Mouse (Mus musculus): ENCODE measurements at regions not wholly inside any gene's neighbourhood (a gene's known extent, or its start where the extent isn't known, plus 50 kb on each side); places are given as distances from the start of the nearest gene placed in this dataset.

DNA sequence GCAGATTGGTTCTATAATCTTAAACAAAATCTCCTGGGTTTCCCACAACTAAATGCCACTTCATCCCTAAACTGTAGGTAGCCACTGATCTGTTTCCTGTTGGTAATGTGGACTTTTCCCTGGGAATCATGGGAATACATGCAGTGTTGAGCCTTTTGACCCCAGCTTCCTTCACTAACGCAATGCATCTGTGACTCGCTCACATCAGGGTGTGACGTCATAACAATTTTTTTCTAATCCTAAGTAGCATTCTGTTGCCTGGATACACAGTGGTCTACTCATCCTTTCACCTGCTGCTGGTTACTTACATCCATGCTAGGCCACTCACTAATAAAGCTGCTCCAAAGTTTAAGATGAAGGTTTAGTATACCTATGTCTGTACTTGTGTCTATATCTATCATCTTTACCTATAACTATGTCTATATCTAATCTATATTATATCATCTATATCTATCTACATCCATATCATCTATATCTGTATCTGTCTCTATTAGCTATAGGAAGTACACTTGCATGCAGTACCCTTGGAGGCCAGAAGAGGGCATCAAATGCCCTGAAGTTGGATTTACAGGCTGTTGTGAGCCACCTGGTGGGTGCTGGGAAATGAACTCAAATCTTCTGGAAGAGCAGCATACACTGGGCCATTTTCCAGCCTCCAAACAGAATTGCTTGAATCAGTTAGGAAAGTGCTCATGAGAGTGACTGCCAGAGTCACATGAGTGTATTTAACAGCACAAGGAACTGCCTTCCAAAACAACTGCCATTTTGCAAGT is 157.5 kb upstream of the Rpl34 start:
- DNase-seq (ENCODE audit: low spot score in 2 of 2): no peak

DNA sequence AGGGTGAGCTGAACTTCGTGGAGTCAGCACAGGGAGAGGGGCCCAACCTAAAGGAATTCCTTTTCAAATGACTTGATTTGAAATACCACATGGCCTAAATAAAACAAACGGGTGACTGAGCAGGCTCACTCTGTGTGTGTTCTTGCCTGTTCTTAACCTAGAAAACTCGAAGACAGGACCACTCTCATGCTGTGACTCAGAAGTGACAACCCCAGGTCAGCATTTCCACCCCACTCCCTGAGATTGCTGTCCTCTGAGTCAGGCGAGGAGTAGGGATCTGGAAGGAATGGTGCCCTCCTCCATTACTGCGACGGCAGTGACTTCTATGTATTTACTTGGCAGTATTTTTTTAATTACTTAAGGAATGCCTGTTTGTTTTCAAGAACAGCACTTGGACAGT is 155.8 kb upstream of the Rpl34 start:
- DNase-seq (ENCODE audit: low spot score in 2 of 2): no peak

DNA sequence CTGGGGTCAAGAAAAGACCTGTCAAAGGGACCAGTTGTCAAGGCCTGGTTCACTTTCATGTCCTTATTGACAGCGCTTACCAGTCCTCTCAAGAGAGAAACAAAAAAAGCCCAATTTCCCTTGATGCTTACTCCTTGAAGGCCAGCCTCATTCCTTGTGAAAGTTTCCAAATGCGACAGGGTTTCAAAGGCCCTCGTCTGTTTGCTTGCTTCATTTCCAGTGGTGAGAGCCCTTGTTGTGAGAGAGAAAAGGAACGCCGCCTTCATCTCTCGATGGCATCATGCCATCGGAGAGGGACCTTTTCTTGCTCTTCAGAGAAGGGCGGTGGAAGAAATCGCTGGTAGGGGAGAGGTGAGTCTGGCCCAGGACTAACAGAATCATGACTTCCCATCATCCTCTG is 154.2 kb upstream of the Rpl34 start:
- DNase-seq (ENCODE audit: low spot score in 2 of 2): peak in 1 of 2 experiments; percentile 22

DNA sequence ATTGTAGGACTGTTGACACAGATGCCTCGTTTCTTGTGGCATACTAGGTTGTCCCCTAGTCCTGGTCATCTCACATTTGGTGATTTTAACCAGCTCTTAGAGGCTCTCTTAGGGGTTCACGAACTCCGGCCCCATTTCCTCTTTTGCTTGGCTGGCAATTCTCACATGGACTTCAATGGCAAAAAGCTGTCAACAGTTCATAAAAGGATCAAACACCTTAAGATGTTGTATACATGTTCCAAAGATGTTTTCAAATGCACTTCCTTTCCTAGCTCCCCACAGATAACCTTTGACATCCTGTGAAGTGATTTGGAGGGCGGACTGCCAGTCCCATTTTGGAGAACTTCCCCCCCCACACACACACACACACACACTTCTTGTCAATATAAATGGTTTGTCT is 153.7 kb upstream of the Rpl34 start:
- no peak for DNase-seq (ENCODE audit: low spot score in 2 of 2)

DNA sequence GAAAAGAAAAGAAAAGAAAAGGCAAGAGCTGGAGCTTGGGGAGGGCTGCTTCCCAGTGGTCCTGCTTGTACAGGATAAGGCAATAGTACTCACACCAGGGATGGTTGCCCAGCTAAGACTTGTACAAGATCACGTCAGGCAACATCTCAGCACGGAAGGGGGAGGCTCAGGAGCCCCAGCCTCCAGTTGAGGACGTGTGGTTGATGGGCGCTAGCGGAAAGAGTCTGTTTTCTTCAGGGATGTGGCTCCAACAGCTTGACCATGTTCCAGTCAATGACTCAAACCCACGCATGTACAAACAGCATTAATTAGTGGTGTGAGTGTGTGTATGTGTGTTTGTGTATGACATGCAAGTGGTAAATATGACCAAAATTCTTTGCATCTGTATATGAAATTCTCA is 153.1 kb upstream of the Rpl34 start:
- no peak for DNase-seq (ENCODE audit: low spot score in 2 of 2)

DNA sequence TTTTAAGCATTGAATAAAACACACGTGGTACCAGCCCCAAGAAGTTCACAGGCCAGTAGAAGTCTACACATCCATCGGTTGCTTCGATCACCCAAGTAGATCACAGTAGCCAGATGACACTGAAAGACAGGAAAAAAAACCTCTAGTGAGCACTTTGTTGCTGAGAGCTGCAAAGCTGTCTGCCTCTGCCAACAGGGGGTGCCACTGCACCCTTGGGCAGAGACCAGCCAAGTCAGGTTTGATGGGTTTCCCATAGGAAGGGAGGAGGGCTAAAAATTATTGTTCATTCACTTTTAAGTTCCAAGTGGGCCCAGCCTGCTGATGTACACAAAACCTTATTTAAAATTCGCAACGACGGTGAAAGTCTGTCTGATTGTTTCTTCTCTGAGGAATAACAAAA is 150.3 kb upstream of the Rpl34 start:
- no peak for DNase-seq (ENCODE audit: low spot score in 2 of 2)

DNA sequence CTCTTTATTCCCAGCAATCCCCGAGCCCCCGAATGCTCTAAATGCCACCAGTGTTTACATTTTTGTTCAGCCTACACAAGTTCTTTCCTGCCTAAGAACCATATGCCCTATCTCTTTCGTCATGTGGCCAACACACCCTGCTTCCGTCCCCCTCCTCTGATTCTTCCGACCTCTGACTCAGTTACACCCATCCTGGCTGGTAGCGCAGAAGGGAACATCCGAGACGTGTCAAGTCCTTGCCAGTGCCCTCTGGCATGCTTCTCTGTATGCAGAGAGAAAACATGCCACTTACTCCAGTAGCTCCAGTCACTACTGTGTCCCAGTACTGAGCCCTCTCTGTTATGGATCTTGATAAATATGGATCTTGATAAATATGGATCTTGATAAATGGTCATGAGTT is 149.3 kb upstream of the Rpl34 start:
- DNase-seq (ENCODE audit: low spot score in 2 of 2): no peak

DNA sequence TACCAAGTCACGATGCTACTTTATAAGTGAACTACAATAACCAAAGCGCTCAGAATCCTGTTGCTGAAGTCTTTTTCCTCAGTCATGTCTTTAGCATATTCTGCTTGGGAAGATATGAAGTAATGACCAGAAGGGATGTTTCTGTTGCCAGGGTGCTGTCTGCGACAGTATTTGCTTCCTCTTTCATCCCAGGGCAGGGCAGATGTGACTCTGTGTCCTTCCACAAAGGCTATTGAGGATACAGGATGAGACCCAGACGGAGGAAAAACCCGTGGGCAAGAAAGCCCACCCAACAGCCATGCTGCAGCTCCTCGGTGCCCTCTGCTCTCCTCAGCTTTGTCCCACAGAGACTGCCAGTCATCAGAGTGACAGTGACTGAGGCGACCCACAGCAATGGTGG is 148.6 kb upstream of the Rpl34 start:
- DNase-seq (ENCODE audit: low spot score in 2 of 2): no peak

DNA sequence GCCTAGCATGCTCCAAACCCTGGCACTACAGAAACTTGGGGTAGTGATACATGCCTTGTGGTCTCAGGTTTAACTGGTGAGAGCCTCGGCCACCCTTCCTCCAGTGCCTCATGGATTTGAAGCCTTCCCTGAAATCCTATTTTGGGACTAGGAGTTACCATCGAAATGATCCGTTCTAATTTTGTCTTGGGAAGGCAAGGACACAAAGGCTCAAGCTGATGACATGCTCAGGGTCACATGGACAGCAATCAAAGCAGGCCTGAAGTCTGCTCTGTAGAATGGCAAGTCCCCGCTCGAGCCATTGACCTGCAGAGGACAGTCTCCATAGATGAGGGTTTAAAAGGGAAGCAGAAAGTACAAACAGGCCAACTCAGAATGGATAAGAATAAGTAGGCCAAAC is 147.8 kb upstream of the Rpl34 start:
- no peak for DNase-seq (ENCODE audit: low spot score in 2 of 2)

DNA sequence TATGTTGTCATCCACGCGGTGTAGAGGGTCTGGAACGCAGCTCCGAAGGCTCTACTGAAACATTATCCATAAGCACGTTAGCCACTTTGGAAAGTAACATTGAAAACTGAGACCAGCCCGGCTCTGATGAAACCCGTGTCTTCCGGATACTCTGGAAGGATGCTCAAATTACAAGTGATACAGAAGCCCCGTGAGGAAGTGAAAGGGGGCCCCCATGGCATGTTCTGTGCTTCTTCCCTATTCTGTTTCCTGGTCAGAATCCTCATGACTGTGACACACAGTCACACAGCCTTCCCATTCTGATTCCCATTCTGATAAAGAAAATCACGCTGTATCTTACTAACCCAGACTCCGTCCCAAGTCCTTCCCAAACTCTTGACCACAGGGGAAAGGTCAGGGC is 143.5 kb upstream of the Rpl34 start:
- DNase-seq (ENCODE audit: low spot score in 2 of 2): no peak

DNA sequence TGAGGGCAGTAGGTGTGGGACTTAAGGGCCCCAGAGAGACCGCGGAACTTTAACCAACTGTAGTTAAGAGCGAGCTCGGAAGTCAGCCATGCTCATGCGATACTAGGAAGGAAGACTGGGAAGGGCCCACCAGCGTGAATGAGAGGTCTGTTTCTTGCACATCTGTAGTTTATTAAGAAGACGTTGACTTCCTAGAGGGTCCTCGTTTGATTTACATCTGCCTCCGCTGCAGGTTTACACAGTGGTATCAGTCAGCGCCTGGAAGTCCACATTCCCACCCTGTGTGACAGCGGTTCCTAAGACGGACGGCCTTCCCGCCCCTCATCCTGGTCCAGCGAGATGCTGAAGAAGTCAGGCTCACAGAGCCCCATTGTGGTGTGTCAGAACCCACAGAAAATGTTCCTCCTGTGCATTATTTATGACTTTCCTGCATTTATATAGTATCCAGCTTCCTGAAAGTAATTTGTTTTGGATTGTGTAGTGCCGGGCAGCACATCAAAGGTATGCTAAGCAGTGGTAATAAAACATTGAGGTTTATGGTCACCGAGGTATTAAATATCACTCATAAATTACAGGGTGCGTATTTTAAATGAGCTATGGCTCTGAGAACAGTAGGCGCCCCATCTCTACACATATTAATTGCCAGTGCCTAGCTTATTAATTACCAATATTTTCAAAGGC is 136.9 kb upstream of the Rpl34 start:
- no peak for DNase-seq (ENCODE audit: low spot score in 2 of 2)

DNA sequence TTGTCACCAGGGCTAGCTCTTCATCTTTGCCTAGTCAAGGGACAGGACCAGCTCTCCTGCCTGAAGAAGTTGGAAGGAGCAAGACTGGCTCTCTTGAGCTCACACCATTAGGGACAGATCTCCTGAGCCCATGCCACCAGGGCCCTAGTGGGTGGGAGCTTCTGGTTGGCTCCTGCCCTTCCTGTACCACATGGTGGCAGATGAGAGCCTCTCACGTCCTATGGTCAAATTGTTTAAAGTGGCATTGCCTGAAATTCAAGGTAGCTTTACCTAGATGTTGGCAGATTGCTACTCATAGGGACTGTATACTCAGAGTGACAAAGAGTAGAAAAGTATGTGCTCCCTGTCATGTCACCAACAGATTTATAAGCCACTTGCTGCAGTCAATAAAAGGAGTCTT is 134.6 kb upstream of the Rpl34 start:
- DNase-seq (ENCODE audit: low spot score in 2 of 2): no peak

DNA sequence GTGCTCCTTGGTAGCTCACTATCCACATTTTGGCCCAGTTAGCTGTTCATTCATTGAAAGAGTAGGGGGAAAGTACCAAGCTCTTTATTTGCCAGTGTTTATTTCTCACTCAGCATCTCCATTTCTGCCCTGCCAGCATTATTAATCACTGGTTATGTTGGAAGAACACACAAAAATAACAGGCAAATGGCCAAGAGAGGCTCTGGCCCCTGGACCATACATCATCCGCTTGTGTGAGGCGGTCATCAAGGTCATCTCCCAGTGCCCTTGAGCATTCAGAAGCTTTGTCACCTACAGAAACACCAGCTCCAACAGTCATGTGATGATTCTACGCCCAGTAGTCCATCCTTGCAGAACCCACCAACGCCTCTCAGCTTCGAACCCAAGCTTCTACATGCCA is 133.2 kb upstream of the Rpl34 start:
- DNase-seq (ENCODE audit: low spot score in 2 of 2): no peak

DNA sequence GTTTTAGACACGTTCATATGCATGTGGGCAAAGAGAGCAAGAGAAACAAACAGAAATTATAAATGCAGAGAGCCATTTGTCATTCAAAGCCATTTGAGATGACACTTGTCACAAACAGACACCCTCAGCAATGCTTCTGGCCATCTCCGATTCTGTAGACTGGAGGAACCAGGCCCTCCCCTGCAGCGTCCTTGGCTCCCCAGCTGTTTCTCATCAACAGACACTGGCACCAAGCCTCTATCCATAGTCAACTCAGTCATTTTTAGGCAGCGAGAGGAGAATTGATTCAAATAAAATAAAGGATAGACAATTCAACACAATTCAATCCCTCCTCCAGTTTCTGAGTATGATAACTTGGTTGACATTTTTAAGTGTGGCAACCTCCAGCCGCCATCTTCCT is 130.1 kb upstream of the Rpl34 start:
- DNase-seq (ENCODE audit: low spot score in 2 of 2): no peak

DNA sequence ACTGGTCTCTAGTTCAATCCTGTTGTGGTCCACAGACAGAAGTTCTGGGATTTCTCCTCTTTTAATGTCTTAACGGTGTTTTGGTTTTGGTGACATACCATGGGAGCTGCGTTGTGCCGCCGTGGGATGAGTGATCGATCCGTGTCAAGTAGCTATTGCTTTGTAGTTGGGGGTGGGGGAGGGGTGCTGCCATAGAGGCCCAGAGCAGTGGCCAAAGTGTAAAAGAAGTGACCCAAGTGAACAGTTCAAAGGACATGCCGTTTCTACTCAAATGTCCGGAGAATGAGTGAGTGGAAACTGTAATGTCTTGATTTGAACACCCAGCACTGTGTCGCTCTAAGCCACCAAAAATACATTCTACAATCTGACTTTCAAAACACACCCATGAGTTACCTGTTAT is 123.7 kb upstream of the Rpl34 start:
- DNase-seq (ENCODE audit: low spot score in 2 of 2): no peak

DNA sequence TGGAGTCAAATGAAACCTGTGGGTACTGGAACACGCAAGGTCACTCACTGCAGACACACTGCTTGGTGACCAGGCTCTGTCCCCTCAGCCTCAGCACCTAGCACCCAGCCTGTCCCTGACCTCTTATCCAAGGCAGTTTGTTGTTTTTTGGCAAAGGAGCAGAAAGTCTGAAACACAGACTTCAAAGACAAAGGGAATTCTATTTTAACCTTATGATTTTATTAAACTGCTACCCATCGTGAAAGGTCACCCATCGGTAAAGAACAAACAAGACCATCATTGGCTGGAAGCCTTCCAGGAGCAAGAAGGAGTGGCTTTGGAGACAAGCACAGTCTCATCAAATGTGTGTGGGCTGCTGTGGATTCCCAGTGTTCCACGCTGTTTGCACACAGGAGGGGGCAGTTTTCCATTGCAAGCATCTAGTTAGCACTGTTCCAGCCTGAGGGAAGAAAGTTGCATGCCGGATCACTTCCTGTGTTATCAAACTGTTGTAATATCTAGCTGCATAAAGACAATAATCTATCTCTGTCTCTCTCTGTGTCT is 120.6 kb upstream of the Rpl34 start:
- no peak for DNase-seq (ENCODE audit: low spot score in 2 of 2)

DNA sequence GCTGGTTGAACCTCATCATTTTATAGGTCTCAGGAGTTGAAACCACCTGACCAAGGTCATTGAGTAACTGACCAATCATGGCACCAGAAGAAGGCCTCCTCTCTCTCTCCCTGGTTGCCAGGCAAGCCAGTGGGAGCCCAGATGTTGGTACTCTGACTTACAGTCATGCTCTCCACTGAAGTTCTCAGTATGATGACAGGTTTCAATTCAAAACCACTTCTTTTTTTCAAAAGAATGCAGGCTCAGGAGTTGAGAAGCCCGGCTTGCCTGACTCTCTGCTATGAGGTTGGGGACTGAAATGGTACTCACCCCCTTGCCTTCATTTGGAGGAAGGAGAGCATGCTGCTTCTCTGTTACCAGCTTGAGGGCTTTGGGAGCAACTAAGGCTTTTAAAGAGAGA is 111.6 kb upstream of the Rpl34 start:
- DNase-seq (ENCODE audit: low spot score in 2 of 2): no peak

DNA sequence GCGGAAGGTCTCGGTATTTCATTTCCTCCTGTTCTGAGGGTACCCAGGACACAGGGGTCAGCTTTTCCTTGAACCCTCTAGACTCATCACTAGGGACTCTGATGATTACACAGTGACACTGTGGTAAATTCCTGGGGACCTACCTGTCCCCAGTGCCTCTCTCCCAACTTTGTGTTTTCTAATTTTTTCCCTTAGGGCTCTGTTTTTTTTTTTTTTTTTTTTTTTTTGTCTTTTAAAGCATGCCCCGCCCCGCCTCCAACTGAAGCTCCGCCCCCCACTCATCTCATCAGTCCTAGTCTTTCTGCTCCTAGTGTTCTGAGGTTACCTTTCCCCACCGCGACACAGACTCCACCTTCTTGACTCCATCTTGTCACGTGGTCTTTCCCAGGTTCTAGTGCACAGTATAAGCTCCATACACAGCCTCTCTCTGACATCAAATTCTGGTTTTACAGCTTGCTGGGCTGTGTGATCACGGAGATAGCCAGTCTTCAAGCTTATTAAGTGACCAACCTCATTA is 109.8 kb upstream of the Rpl34 start:
- DNase-seq (ENCODE audit: low spot score in 2 of 2): no peak

DNA sequence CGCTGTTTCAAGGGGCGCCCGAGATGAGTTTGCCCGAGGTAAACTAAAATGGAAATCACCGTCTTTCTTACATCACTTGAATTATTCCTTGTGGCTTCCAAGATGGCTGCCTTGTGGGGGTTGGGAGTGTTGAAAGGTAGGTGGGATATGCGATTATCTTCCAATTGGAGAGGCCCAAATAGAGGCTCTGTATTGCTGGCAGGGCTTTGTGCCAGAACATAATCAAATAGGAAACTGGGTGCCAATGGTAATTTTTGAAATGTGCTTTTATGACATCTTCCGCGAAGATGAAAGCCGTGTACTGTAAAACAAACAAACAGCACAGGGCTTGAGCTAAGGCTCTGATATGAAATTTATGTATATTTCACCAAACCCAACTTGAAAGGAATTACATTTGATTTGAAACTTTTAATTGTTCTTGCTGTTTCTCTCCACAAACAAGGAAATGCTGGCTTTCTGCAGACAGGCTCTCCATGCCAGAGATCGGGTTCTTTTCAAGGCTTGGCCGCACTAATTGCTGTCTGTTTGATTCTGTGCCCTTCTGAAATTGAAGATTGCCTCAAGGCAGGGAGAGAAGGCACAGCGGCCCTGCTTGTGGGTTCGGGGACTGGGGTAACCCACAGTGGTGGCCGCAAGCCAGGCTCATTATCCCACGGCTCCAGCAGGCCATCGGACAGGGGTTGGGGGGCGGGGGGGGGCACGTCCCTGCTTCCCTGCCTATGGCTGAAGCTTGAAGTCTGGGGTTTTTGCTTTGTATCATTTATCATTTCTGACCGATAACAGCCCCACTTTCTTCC is 108.6 kb upstream of the Rpl34 start:
- DNase-seq (ENCODE audit: low spot score in 2 of 2): no peak

DNA sequence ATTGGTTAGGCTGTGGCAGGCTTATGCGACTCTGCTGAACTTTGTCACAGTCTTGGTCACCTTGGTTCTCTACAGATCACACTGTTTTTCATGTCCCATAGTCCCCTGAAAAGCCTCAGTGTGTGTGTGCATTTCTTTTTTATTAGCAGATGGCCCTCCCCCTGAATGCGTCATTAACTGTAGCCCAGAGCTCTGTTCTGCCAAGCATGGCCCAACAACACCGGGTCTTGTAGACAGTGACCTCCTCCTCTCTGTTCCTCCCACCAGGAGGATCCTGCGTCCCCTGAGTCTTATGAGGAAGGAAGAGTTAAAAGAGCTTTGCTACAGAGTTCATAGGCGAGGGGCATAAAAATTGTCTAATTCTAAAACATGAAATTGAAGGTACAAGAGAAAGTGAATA is 103.5 kb upstream of the Rpl34 start:
- no peak for DNase-seq (ENCODE audit: low spot score in 2 of 2)

DNA sequence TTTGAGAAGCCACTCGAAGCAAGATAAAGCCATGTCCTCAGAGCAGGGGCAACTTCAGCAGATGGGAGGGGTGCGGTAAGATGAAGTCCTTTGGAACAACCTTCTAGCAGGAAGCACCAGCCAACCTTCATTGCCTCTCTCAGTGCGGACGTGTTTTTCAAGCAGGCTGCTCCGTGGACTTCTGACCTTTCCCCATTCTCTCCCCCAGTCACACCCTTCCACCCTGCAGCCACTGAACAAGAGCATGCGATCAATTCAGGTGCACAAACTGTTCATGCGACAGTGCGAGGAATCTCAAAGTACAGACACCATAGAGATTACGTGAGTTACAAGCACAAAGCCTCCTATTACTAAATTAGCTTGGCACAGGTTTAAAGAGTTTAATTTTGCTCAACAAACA is 102.9 kb upstream of the Rpl34 start:
- DNase-seq (ENCODE audit: low spot score in 2 of 2): no peak

DNA sequence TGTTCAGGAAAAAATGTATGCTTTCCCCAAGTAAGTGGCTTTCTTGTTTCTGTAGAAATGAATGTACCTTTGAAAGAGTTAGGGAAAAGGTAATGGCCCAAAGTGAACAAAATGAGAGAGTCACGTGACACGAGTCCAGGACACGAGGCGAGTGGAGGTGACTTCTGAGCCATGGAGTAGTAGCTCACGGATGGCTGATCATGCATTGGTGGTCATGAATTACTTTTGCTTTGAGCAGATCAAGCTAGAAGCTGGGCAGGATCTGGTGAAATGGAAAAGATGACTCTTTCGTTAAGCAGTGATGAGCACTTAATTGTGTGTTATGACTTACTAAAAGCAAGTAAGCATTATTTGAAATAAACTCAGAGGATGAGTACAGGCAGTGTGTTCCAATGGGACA is 101.6 kb upstream of the Rpl34 start:
- DNase-seq (ENCODE audit: low spot score in 2 of 2): no peak

Data from urinary bladder, postnatal 36 days (tissue).